Mouse (Mus musculus): ENCODE results near the gene Gpr4.

Gene Gpr4

GRCm38 (mm10) chr7:19194676-19195075 lies 17.7 kb upstream of the Gpr4 start:
- DNase-seq (ENCODE audit: low read depth, low spot score) = peak; percentile 79

- DNase-seq (ENCODE audit: low read depth, low spot score) = peak; percentile 86
Observed at GRCm38 (mm10) chr7:19196676-19197075, 15.7 kb upstream of the Gpr4 start.

- peak; percentile 88 for DNase-seq (ENCODE audit: low read depth, low spot score)
Observed at GRCm38 (mm10) chr7:19197985-19198384, 14.4 kb upstream of the Gpr4 start.

- no peak for DNase-seq (ENCODE audit: low read depth, low spot score)
Observed at GRCm38 (mm10) chr7:19201660-19202059, 10.7 kb upstream of the Gpr4 start.

GRCm38 (mm10) chr7:19202065-19202850 lies 10.1 kb upstream of the Gpr4 start:
- DNase-seq (ENCODE audit: low read depth, low spot score) = peak; percentile 94

- peak; percentile 59 for DNase-seq (ENCODE audit: low read depth, low spot score)
Observed at GRCm38 (mm10) chr7:19208201-19208910, 4.0 kb upstream of the Gpr4 start.

- peak; percentile 77 for DNase-seq (ENCODE audit: low read depth, low spot score)
Observed at GRCm38 (mm10) chr7:19208944-19209472, 3.3 kb upstream of the Gpr4 start.

GRCm38 (mm10) chr7:19209494-19209893 lies 2.8 kb upstream of the Gpr4 start:
- DNase-seq (ENCODE audit: low read depth, low spot score) = peak; percentile 80

- DNase-seq (ENCODE audit: low read depth, low spot score) = peak; percentile 88
Observed at GRCm38 (mm10) chr7:19210010-19210409, 2.3 kb upstream of the Gpr4 start.

- DNase-seq (ENCODE audit: low read depth, low spot score) = peak; percentile 65
Observed at GRCm38 (mm10) chr7:19211041-19211675, 1.2 kb upstream of the Gpr4 start.

GRCm38 (mm10) chr7:19213385-19213784 lies 1.0 kb downstream of the Gpr4 start:
- peak; percentile 48 for DNase-seq (ENCODE audit: low read depth, low spot score)

GRCm38 (mm10) chr7:19214369-19214768 lies 2.0 kb downstream of the Gpr4 start:
- no peak for DNase-seq (ENCODE audit: low read depth, low spot score)

- no peak for DNase-seq (ENCODE audit: low read depth, low spot score)
Observed at GRCm38 (mm10) chr7:19214940-19215339, 2.6 kb downstream of the Gpr4 start.

GRCm38 (mm10) chr7:19217492-19217891 lies 5.2 kb downstream of the Gpr4 start:
- DNase-seq (ENCODE audit: low read depth, low spot score) = no peak

GRCm38 (mm10) chr7:19217944-19218343 lies 5.6 kb downstream of the Gpr4 start:
- peak; percentile 43 for DNase-seq (ENCODE audit: low read depth, low spot score)

- no peak for DNase-seq (ENCODE audit: low read depth, low spot score)
Observed at GRCm38 (mm10) chr7:19220061-19220460, 7.7 kb downstream of the Gpr4 start.

GRCm38 (mm10) chr7:19222189-19222588 lies 9.9 kb downstream of the Gpr4 start:
- peak; percentile 32 for DNase-seq (ENCODE audit: low read depth, low spot score)

- no peak for DNase-seq (ENCODE audit: low read depth, low spot score)
Observed at GRCm38 (mm10) chr7:19222875-19223274, 10.5 kb downstream of the Gpr4 start.

GRCm38 (mm10) chr7:19224933-19225332 lies 12.6 kb downstream of the Gpr4 start:
- peak; percentile 56 for DNase-seq (ENCODE audit: low read depth, low spot score)

GRCm38 (mm10) chr7:19226817-19227797 lies 14.8 kb downstream of the Gpr4 start:
- no peak for DNase-seq (ENCODE audit: low read depth, low spot score)
